Mouse (Mus musculus): ENCODE data around the gene Cacna1a.

Cacna1a gene

GRCm38 (mm10) chr8:84388275-84388674 lies at the start of gene Cacna1a:
Gene Cacna1a, plus strand, starts transcription at chr8:84388440.
- no peak for DNase-seq (ENCODE audit: low spot score)

DNA sequence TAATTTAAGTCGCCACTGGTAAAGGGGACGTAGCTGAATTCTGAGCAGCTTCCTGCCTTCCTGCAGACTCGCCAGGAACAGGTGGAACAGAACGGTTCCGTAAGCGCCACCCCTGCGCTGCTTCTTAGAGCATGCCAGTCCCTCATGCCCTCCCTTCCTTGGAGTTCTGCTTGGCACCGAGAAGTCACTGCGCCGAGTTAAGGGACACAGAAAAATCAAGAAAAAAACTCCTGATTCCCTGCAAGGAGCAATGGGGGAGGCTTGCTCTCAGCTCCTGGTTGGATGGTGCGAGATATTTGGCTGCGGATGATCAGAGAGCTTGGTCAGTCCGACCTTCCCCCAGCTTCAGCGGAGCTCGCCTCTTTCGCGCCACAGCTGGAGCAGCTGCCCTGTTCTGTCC lies 49.7 kb upstream of the Cacna1a start:
- DNase-seq (ENCODE audit: low spot score), result no peak

DNA sequence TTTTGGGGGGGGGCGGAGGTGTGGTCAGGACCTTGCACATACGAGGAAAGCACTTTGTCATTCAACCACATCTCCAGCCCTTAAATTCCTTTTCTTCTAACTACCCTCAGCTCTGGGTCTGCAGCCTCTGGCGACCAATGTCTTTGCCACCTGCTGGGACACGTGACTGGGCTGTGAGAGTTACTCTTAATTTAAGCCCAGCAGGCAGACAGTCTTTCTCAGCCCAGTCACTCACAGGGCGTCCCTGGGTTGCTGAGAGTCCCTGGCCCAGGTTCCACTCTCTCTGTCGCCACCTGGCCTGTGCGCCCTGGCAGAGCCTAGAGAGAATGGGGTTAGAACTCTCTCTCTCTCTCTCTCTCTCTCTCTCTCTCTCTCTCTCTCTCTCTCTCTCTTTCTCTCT lies 48.9 kb upstream of the Cacna1a start:
- no peak for DNase-seq (ENCODE audit: low spot score)

- no peak for DNase-seq (ENCODE audit: low spot score)
Observed at GRCm38 (mm10) chr8:84339867-84340266, 48.4 kb upstream of the Cacna1a start.

GRCm38 (mm10) chr8:84340671-84341070 lies 47.6 kb upstream of the Cacna1a start:
- DNase-seq (ENCODE audit: low spot score), result no peak

- DNase-seq (ENCODE audit: low spot score), result no peak
Observed at GRCm38 (mm10) chr8:84345493-84345892, 42.7 kb upstream of the Cacna1a start.

DNA sequence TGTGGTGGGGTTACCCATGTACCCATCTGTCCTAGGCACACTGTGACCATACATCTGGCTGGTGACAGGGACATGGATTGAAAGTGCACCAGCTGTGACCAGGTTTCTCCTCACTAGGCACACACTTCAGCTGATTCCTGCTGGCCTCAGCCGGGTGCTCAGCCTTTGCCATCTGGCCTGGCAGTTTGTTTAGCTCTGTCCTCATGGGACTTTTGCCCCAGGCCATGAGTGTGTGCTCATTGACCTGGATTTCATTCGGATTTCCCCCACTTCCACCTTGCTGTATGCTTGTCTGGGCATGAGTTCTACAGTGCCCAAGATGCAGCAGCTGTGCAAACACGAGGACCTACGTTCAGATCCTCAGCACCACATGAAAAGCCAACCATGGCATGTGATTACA lies 41.8 kb upstream of the Cacna1a start:
- no peak for DNase-seq (ENCODE audit: low spot score)

DNA sequence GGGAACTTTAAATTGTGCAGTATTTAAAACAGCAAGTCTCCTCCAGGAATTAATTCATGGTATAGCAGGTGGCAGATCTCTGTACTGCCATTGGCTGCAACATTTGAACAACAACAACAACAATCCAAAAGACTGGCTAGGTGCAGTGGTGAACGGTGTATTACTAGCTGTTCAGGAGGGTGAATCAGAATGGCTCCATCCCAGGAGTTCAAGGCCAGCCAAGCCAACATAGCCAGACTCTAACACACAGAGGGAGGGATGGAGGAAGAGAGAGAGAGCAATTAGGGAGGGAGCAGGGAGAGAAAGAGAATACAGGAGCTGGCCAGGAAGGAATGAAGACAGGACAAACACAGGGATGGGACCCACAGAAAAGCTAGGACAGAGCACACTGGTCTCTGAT lies 38.7 kb upstream of the Cacna1a start:
- no peak for DNase-seq (ENCODE audit: low spot score)

GRCm38 (mm10) chr8:84350960-84351359 lies 37.3 kb upstream of the Cacna1a start:
- DNase-seq (ENCODE audit: low spot score), result no peak

DNA sequence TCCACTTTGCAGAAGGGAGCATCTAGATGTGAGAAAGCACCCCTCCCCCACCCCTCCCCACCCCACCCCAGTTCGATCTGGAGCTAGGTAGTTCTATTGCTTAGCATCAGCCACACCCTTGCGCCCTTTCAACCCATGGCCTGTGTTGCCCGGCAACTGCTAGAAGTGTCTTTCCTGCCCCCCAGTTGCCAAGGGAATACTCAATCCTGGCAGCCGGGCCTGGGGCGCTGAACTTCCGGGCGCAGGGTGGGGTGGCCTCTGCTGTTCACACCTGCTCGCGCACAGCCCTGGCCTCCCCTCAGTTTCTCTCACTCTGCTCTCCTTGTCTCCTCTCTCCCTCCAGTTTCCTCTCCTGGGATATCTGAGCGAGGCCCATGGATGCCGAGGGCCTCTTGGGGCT lies 31.8 kb upstream of the Cacna1a start:
- no peak for DNase-seq (ENCODE audit: low spot score)

- DNase-seq (ENCODE audit: low spot score), result peak; percentile 79
Observed at GRCm38 (mm10) chr8:84357631-84358371, 30.4 kb upstream of the Cacna1a start.

DNA sequence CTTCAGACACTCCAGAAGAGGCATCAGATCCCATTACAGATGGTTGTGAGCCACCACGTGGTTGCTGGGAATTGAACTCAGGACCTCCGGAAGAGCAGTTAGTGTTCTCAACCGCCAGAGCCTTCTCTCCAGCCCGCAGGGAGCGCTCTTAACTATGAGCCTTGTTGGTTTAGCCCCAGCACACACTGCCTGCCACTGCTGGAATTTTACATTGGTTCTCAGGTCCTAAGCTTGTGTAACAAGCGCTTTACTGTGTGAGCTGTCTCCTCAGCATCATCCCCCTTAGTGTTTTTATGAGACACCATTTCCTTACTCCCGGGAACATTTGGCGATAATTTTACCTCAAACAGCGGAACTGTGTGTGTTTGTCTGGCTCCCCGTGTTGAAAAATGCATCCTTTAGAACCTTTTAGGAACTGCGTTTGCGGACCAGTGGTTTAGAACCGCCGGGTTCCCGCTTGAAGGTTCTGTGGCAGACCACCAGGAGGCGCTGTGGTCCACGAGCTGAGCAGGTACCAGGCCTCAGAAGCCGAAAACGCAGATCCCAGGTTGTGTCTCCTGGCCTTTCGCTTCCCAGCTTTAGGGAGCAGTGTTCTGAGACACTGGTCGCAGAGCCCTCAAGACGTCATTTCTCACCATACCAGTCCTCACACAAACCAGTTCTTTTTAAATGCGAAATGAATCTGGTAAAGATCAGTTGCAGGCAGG lies 24.7 kb upstream of the Cacna1a start:
- peak; percentile 73 for DNase-seq (ENCODE audit: low spot score)

DNA sequence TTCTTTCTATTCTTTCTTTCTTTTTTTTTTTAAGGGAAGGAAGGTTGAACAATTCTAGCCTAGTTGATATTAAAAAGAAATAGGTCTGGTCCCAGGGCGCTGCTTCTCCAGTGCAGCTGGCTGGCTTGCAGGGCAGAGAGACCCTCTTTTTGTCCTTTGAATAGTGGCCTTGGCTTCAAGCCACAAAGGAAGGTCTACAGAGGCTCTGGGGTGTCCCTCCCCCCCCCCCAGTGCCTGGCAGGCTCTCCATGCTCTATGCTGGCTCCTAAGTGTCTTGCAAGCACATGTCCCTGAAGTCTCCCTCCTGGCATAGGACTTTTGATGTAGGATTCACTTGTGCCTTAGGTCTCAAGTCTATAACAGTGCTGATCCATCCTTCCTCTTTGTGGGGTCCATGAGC lies 23.0 kb upstream of the Cacna1a start:
- no peak for DNase-seq (ENCODE audit: low spot score)

DNA sequence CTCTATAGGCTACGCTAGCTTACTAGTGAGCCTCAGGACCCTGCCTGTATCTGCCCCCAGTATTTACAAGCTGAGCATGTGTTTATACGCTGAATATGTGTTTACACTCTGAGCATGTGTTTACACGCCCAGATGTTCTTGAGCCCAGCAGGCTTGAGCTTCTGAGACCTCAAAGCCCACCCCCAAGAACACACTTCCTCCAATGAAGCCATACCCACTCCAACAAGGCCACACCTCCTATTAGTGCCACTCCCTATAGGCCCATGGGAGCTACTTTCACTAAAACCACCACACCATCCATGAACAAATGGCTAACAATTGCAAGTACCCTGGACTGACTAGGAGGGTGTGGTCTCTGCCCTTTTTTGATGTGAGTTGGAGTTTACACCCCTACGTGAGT lies 17.3 kb upstream of the Cacna1a start:
- no peak for DNase-seq (ENCODE audit: low spot score)

GRCm38 (mm10) chr8:84375038-84375437 lies 13.2 kb upstream of the Cacna1a start:
- DNase-seq (ENCODE audit: low spot score), result no peak

GRCm38 (mm10) chr8:84375803-84376202 lies 12.4 kb upstream of the Cacna1a start:
- DNase-seq (ENCODE audit: low spot score), result no peak

DNA sequence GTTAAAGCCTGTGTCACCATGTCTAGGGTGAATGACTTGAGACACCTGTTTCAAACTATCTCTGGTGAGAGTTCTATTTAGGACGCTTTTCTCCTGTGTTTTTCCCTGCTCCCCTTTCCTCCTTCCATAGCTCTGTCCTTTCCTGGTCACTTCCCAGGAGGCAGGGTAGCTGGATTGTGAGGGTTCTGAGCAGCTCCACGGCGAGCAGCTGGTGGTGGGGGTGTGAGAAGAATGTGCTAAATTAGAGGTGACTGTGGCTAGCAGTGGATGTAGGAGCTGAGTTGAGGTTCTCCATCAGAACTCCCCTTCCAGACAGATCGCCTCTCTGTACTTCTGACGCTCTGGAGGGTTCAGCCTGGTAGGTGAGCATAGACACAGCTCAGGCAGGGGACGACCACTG lies 11.7 kb upstream of the Cacna1a start:
- DNase-seq (ENCODE audit: low spot score), result no peak

DNA sequence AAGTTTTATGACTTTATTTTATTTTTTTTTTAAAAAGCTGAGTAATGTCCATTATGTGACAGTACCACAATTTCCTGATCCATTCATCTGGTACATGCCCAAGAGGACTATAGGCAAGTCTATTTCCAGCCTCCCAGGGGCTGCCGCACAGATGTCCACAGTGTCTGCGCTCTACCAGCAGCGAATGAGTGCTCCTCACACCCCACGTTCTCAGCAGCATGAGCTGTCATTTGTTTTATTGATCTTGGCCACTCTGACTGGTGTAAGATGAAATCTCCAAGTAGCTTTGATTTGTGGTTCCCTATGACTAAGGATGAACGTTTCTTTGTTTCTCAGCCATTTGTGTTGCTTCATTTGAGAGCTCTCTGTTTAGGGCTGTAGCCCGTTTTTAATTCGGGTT lies 6.6 kb upstream of the Cacna1a start:
- DNase-seq (ENCODE audit: low spot score), result no peak

GRCm38 (mm10) chr8:84388773-84389172 lies 533 bp downstream of the Cacna1a start:
- DNase-seq (ENCODE audit: low spot score), result no peak

DNA sequence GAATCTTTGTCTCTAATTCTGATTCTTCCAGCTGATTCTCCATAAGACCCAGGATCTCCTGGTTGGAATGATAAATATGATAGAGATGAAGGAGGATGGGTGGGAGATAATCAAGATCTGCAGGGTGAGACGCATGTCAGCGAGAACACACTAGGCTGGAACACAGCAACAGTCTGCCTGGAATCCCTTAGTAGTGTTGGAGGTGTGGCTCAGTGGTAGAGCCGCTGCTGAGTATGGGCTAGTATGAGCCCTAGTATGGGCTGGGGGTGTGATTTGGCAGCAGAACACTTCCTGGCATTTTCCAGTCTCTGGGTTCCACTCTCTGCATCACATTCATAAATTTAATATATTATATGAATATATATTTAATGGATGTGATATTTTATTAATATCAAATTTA lies 933 bp downstream of the Cacna1a start:
- DNase-seq (ENCODE audit: low spot score), result no peak

GRCm38 (mm10) chr8:84391611-84392010 lies 3.4 kb downstream of the Cacna1a start:
- DNase-seq (ENCODE audit: low spot score), result no peak

DNA sequence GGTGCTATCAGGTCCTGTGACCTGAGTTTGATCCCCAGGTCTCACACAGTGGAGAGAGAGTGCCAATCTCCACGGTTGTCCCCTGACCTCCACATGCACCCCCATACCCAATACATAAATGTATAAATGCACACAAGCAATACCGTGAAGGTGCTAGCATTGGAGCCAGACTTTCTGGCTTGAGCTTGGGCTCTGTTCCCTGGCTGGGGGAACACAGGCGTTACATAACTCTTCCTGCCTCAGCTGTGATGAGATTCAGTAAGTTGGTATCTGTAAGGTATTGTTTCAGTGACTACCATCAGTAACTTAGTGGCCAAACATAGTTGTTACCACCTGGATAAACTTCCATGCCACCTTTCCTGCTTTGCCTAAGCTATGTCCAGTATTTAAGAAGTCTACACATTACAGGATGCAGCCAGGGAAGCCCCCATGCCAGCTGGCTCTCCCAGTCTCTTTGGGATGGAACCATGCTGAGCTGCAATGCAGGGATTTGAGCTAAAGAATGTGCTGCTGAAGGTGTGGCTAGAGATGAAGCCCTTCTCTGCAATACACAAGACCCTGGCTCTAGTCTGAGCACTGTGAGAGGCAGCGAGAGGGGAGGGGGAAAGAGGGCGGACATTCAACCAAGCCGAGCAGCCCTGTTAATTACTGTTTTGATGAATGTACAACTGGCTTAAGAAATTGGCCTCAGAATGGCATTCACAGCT lies 7.7 kb downstream of the Cacna1a start:
- no peak for DNase-seq (ENCODE audit: low spot score)

All from urinary bladder, postnatal 14 days (tissue).